Mouse (Mus musculus) forebrain, embryonic 14.5 days (tissue): Measurements from ENCODE around the gene Fscn1. TPM values are rescaled to one million over a fixed set of nuclear protein-coding genes. Genes with fewer than 3 reads are reported as not detected.

ENCODE experiments used
- ATAC-seq: fragments of 200-750 bp; cut with Nextera tagmentation; 2 replicates; pipeline ENCODE4 v1.8.0; 2017; ENCODE audit warnings: mild to moderate bottlenecking, moderate library complexity
- DNase-seq: peaks from one replicate; pipeline ENCODE4 v3.0.0-alpha.2; 2015; ENCODE audit warnings: low spot score
- H3K27ac ChIP-seq: fragments of 300-500 bp; sonication (generic); 2 replicates; pipeline ENCODE4 v1.5.1; 2014; ENCODE audit warnings: low read depth, mild to moderate bottlenecking, control low read depth, low read length, moderate library complexity
- H3K27me3 ChIP-seq: fragments of 300-500 bp; sonication (generic); replicated peaks from 2 replicates; pipeline ENCODE4 v1.6.1; 2014; ENCODE audit warnings: low read length, control low read depth, mixed read lengths; ENCODE audit not compliant: control insufficient read depth, insufficient read depth
- H3K36me3 ChIP-seq: fragments of 300-500 bp; sonication (generic); 2 replicates; pipeline ENCODE4 v1.6.1; 2014; ENCODE audit warnings: low read length, control low read depth; ENCODE audit not compliant: control insufficient read depth, insufficient read depth
- H3K4me1 ChIP-seq: fragments of 300-500 bp; sonication (generic); 2 replicates; pipeline ENCODE4 v1.6.1; 2014; ENCODE audit warnings: antibody characterized with exemption, low read length, control low read depth; ENCODE audit not compliant: control insufficient read depth, insufficient read depth
- H3K4me2 ChIP-seq: fragments of 300-500 bp; sonication (generic); 2 replicates; pipeline ENCODE4 v1.6.1; 2014; ENCODE audit warnings: mild to moderate bottlenecking, control low read depth, low read length
- H3K4me3 ChIP-seq: fragments of 300-500 bp; sonication (generic); 2 replicates; pipeline ENCODE4 v1.5.1; 2014; ENCODE audit warnings: low read depth, low read length, control low read depth
- H3K9ac ChIP-seq: fragments of 300-500 bp; sonication (generic); 2 replicates; pipeline ENCODE4 v1.6.1; 2014; ENCODE audit warnings: mild to moderate bottlenecking, low read length, control low read depth, moderate library complexity
- H3K9me3 ChIP-seq: fragments of 300-500 bp; sonication (generic); replicated peaks from 2 replicates; pipeline ENCODE4 v1.6.1; 2016; ENCODE audit warnings: low read length, control low read depth, mixed read lengths; ENCODE audit not compliant: control insufficient read depth
- WGBS: fragments of 180-500 bp; shearing (Covaris S2); extraction: QIAGEN DNeasy Blood & Tissue Kit; methylation state at CpG from one replicate; pipeline ENCODE4 v1.1.7; 2014; 5-methylcytosine and 5-hydroxymethylcytosine counted together
- polyA plus RNA-seq: library from polyadenylated mRNA; unstranded; fragments of >200 nt; fragmentation: Nextera tagmentation; extraction: Ambion mirVana; gene quantifications from 2 replicates; pipeline ENCODE4 v1.2.1, GENCODE M21; 2014

The Fscn1 gene
- polyA plus RNA-seq, 1 experiment from 2014 or later: 477 TPM

GRCm38 (mm10) chr5:142921074-142921459 is 39.1 kb upstream of the Fscn1 start:
- H3K9me3 ChIP-seq: no peaks in the 10 kb centered on the region
- no peak overlapping the region for H3K9ac ChIP-seq
- H3K4me3 ChIP-seq: no peak overlapping the region
- no peaks in the 10 kb centered on the region for H3K4me1 ChIP-seq
- DNase-seq: no peak
- 76% methylated on average over 6 of the region's 6 CpGs for WGBS
- no peaks in the 10 kb centered on the region for H3K36me3 ChIP-seq
- no peak overlapping the region for H3K27ac ChIP-seq
- H3K4me2 ChIP-seq: no peak overlapping the region
- H3K27me3 ChIP-seq: no peaks in the 10 kb centered on the region
- ATAC-seq: no peak

GRCm38 (mm10) chr5:142922251-142922650 is 37.9 kb upstream of the Fscn1 start:
- no peak for DNase-seq
- Histone ChIP-seq H3K4me2 (no peak overlapping the region), H3K9ac (no peak overlapping the region), H3K9me3 (no peaks in the 10 kb centered on the region), H3K27ac (no peak overlapping the region), H3K27me3 (no peaks in the 10 kb centered on the region), H3K4me3 (no peak overlapping the region), H3K4me1 (0 out of 2 replicates have a peak, but pooled peaks cover 4% of the 10 kb centered on the region), H3K36me3 (no peaks in the 10 kb centered on the region)
- ATAC-seq: no peak
- 82% methylated on average over 5 of the region's 5 CpGs for WGBS

- no peak overlapping the region for H3K27ac ChIP-seq
- H3K4me1 ChIP-seq: 0 out of 2 replicates have a peak, but pooled peaks cover 4% of the 10 kb centered on the region
- H3K4me2 ChIP-seq: no peak overlapping the region
- H3K9me3 ChIP-seq: no peaks in the 10 kb centered on the region
- H3K9ac ChIP-seq: no peak overlapping the region
- H3K27me3 ChIP-seq: no peaks in the 10 kb centered on the region
- ATAC-seq (no peak), DNase-seq (no peak)
- H3K36me3 ChIP-seq: no peaks in the 10 kb centered on the region
- no peak overlapping the region for H3K4me3 ChIP-seq
- WGBS: 81% methylated on average over 3 of the region's 3 CpGs
These were observed 36.4 kb upstream of the Fscn1 start for GRCm38 (mm10) chr5:142923781-142924180.

GRCm38 (mm10) chr5:142924336-142924959 is 35.7 kb upstream of the Fscn1 start:
- H3K4me3 ChIP-seq: no peak overlapping the region
- H3K36me3 ChIP-seq: no peaks in the 10 kb centered on the region
- H3K4me2 ChIP-seq: no peak overlapping the region
- no peaks in the 10 kb centered on the region for H3K9me3 ChIP-seq
- no peak overlapping the region for H3K27ac ChIP-seq
- DNase-seq: no peak
- WGBS: 83% methylated on average over 12 of the region's 12 CpGs
- 0 out of 2 replicates have a peak, but pooled peaks cover 6% of the 10 kb centered on the region for H3K4me1 ChIP-seq
- no peak overlapping the region for H3K9ac ChIP-seq
- no peak for ATAC-seq
- H3K27me3 ChIP-seq: no peaks in the 10 kb centered on the region

GRCm38 (mm10) chr5:142926204-142926939 is 33.8 kb upstream of the Fscn1 start:
- no peaks in the 10 kb centered on the region for H3K9me3 ChIP-seq
- no peak overlapping the region for H3K4me3 ChIP-seq
- H3K27me3 ChIP-seq: no peaks in the 10 kb centered on the region
- DNase-seq (no peak), ATAC-seq (peak; percentile 32; the same call in 1 of the 2 replicates)
- H3K27ac ChIP-seq: no peak overlapping the region
- H3K4me2 ChIP-seq: no peak overlapping the region
- H3K4me1 ChIP-seq: 0 out of 2 replicates have a peak, but pooled peaks cover 6% of the 10 kb centered on the region
- H3K36me3 ChIP-seq: no peaks in the 10 kb centered on the region
- no peak overlapping the region for H3K9ac ChIP-seq
- 14% methylated on average over 13 of the region's 13 CpGs for WGBS

GRCm38 (mm10) chr5:142926940-142927228 is 33.3 kb upstream of the Fscn1 start:
- no peak overlapping the region for H3K9ac ChIP-seq
- ATAC-seq: no peak
- no peaks in the 10 kb centered on the region for H3K27me3 ChIP-seq
- H3K4me1 ChIP-seq: 0 out of 2 replicates have a peak, but pooled peaks cover 6% of the 10 kb centered on the region
- 57% methylated on average over 3 of the region's 3 CpGs for WGBS
- H3K27ac ChIP-seq: no peak overlapping the region
- no peak for DNase-seq
- H3K9me3 ChIP-seq: no peaks in the 10 kb centered on the region
- H3K4me3 ChIP-seq: no peak overlapping the region
- H3K36me3 ChIP-seq: no peaks in the 10 kb centered on the region
- no peak overlapping the region for H3K4me2 ChIP-seq

- no peaks in the 10 kb centered on the region for H3K27me3 ChIP-seq
- ATAC-seq (no peak), DNase-seq (no peak)
- H3K4me2 ChIP-seq: no peak overlapping the region
- no peak overlapping the region for H3K9ac ChIP-seq
- no peak overlapping the region for H3K27ac ChIP-seq
- 0 out of 2 replicates have a peak, but pooled peaks cover 6% of the 10 kb centered on the region for H3K4me1 ChIP-seq
- no peaks in the 10 kb centered on the region for H3K36me3 ChIP-seq
- H3K9me3 ChIP-seq: no peaks in the 10 kb centered on the region
- WGBS: 92% methylated on average over 12 of the region's 12 CpGs
- H3K4me3 ChIP-seq: no peak overlapping the region
These were observed 32.7 kb upstream of the Fscn1 start for GRCm38 (mm10) chr5:142927341-142927930.

GRCm38 (mm10) chr5:142928749-142929399 is 31.3 kb upstream of the Fscn1 start:
- no peak overlapping the region for H3K27ac ChIP-seq
- H3K9ac ChIP-seq: peak overlapping the region; percentile 52
- no peaks in the 10 kb centered on the region for H3K27me3 ChIP-seq
- H3K9me3 ChIP-seq: no peaks in the 10 kb centered on the region
- DNase-seq: peak; percentile 34
- peak overlapping the region; percentile 26 for H3K4me3 ChIP-seq
- peak overlapping the region; percentile 60 for H3K4me2 ChIP-seq
- 5% methylated on average over 35 of the region's 35 CpGs for WGBS
- 0 out of 2 replicates have a peak, but pooled peaks cover 6% of the 10 kb centered on the region for H3K4me1 ChIP-seq
- no peaks in the 10 kb centered on the region for H3K36me3 ChIP-seq
- ATAC-seq: peak; percentile 42; the same call in 1 of the 2 replicates
